In genomic region chr15:27642895-27643294, GRCm38 (mm10) we compare ENCODE assay signal across 9 mouse cellular contexts. TPM values are rescaled to one million over a fixed set of nuclear protein-coding genes. Genes with fewer than 3 reads are reported as not detected.
A peak's percentile ranks its signal among the peaks of the same experiment; 100 is the strongest.
DNase-seq lines count a peak whose midpoint lies in the region; TF ChIP-seq lines count a peak whose summit lies in the region.
"Had no signal": no experiment of that assay in that cellular context is flagged by ENCODE, and none has a peak within 500 bp of the region (broad histone marks: within the 10 kb centered on the region; RNA-seq: fewer than 3 reads in every experiment).

No protein-coding gene starts in this region.

- peak; percentile 72 for TF ChIP-seq CTCF in bone marrow, adult 2 months (IDR thresholded peaks at IDR 0.05; ENCODE audit: control insufficient read depth, insufficient read depth, low read length)

- no peak overlapping the region for H3K4me3 ChIP-seq in bone marrow, adult 2 months (replicated peaks; ENCODE audit: control insufficient read depth, low read depth, low read length)
- H3K4me3 ChIP-seq: neural tube, embryonic 12.5 days had no signal

- H3K4me1 ChIP-seq in bone marrow, adult 2 months (ENCODE audit: control insufficient read depth, insufficient read depth, low read length): no peaks in the 10 kb centered on the region
- H3K4me1 ChIP-seq: neural tube, embryonic 12.5 days had no signal

- peak; percentile 32 to 71 for DNase-seq in frontal cortex, postnatal 36 days (ENCODE audit: low spot score in 2 of 2)
- no peak for DNase-seq in frontal cortex, postnatal 10 days (ENCODE audit: low spot score in 2 of 2)
- DNase-seq in ovary, postnatal 14 days (ENCODE audit: low spot score): peak; percentile 15
- no peak for DNase-seq in ovary, postnatal 36 days (ENCODE audit: low spot score)
- DNase-seq in kidney, postnatal 10 days: peak; percentile 54
- DNase-seq in retina, embryonic 14.5 days (ENCODE audit: low spot score): peak; percentile 34
- no peak for DNase-seq in layer of hippocampus, adult 9-10 months (ENCODE audit: low spot score)

- no peak overlapping the region for H3K27ac ChIP-seq in bone marrow, adult 2 months (ENCODE audit: control insufficient read depth, insufficient read depth, low read depth, low read length, poor library complexity)
- H3K27ac ChIP-seq: neural tube, embryonic 12.5 days had no signal

- no peak for TF ChIP-seq POLR2A in bone marrow, adult 2 months (IDR thresholded peaks at IDR 0.05; ENCODE audit: borderline replicate concordance, control insufficient read depth, low read depth, low read length)

- WGBS in bone marrow, adult 2 months: 80% methylated on average over 3 of the region's 3 CpGs

RNA-seq across cellular contexts. Expression of gene Otulin, which starts 12.4 kb away (rescaled TPM):
- 31.4 and 40.7 TPM in 2 replicates for polyA plus RNA-seq in bone marrow, adult 2 months (2011; ENCODE audit: insufficient read depth, insufficient read length, low replicate concordance, missing spikeins)

RNA-seq across cellular contexts. Expression of gene Otulinl, which starts 38.5 kb away (rescaled TPM):
- polyA plus RNA-seq in bone marrow, adult 2 months (2011; ENCODE audit: insufficient read depth, insufficient read length, low replicate concordance, missing spikeins): 6.6 and 12.2 TPM in 2 replicates

Comparison
In these comparisons a context has a peak if more than half of its experiments do, and no peak if none do; other contexts are left out.
1. DNase-seq: peak in frontal cortex, postnatal 36 days (2 of 2), ovary, postnatal 14 days (single experiment), kidney, postnatal 10 days (single experiment) and retina, embryonic 14.5 days (single experiment); none in frontal cortex, postnatal 10 days (0 of 2), ovary, postnatal 36 days (single experiment) and layer of hippocampus, adult 9-10 months (single experiment).